Mouse (Mus musculus): ENCODE data around the gene Slc46a3.

DNA sequence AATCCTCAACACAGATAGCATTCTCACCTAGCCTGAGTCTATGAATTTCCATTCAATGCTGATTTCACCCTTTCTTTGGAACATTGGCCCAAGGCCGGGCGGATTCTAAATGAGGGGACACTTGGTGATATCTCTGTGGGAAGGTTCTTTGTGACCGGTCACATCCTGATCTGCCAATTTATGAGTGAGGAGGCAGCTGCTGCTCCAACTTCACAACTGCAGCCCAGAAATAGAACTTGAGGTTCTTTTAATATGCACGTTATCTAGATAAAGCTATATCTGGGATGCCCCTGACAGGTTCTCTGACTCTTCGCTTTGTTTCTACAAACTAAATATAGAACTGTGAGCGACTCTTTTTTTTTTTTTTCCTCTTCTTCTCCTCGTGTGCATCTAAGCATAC lies 44.4 kb downstream of the Slc46a3 start:
- TF ChIP-seq POLR2A (IDR thresholded peaks at IDR 0.05; ENCODE audit: borderline replicate concordance, insufficient read depth, low read length) (no peak), CTCF (IDR thresholded peaks at IDR 0.05; ENCODE audit: borderline replicate concordance, insufficient read depth, low read depth, low read length) (no peak)
